Mouse (Mus musculus): Measurements from ENCODE around the gene Olfr702.

DNA sequence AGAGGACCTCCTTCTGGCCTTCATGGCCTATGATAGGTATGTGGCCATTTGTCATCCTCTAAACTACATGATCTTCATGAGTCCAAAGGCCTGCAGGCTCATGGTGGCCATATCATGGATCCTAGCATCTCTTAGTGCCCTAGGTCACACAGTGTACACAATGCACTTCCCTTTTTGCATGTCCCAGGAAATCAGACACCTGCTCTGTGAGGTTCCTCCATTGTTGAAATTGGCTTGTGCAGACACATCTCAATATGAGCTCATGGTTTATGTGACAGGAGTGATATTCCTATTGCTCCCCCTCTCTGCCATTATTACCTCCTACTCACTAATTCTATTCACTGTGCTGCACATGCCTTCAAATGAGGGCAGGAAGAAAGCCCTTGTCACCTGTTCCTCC lies 15.3 kb downstream of the Olfr702 start:
- TF ChIP-seq CTCF (IDR thresholded peaks at IDR 0.05; ENCODE audit: extremely low read depth, insufficient read length, insufficient replicate concordance, low read depth, low read length) (no peak), POLR2A (IDR thresholded peaks at IDR 0.05; ENCODE audit: low read depth, low read length) (no peak)

All from small intestine, adult 2 months (tissue).